Comparison of ENCODE assay signal across 8 mouse cellular contexts in the genomic region with DNA sequence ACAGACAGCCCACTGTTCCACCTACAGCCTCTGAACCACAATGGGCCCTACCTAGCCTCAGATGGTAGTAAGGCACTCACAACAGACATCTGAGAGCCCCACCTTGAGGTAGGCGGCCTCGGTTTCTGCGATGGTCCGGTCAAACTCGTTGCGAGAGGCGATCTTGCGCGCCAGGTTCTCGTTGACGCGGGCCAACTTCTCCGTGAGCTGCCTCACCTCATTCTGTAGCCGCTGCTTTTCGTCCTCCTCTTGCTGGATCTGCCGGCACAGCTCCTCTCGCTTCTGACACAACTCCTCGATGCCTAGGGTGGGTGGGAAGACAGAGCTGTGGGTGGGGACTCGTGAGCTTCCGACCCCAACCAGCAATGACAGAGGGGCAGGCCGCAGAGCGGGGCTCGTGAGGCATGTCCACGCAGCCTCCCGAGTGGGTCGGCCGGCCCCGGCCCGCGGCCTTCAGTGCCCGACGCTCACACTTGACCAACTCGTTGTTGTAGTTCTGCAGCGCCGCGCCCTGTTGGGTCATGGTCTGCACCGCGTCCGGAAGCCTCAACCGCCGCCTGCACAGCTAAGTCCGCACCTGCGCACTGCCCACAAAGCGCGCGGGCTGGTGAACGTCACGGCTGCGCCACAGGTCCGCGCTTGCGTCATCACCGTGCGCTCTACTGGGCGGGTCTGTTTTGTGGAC. TPM values are rescaled to one million over a fixed set of nuclear protein-coding genes. Genes with fewer than 3 reads are reported as not detected.
A peak's percentile ranks its signal among the peaks of the same experiment; 100 is the strongest.
DNase-seq lines count a peak whose midpoint lies in the region; ATAC-seq and TF ChIP-seq lines count a peak whose summit lies in the region.

A gene (minus strand): TSS at position 612 of the 685 bp plus-strand sequence.
A gene (plus strand): TSS at position 652 of the 685 bp plus-strand sequence.

- TF ChIP-seq CTCF in lung, adult 2 months (IDR thresholded peaks at IDR 0.05; ENCODE audit: insufficient read depth, low read length) = no peak

- peak within 1 kb of the TSS; percentile 93 for H3K4me2 ChIP-seq in forebrain, embryonic 15.5 days (replicated peaks)

- in situ Hi-C loops in ES-E14 (cut with MboI; ENCODE audit: low sequenced_read_pairs in 2 of 2, unreplicated experiment in 2 of 2) = no loop called here

- H3K36me3 ChIP-seq in ES-E14 (ENCODE audit: control insufficient read depth, insufficient read depth, low read length, poor library complexity, severe bottlenecking) = peaks cover 32% of the 10 kb centered on the region
- peaks cover 54% of the 10 kb centered on the region for H3K36me3 ChIP-seq in forebrain, embryonic 15.5 days

- WGBS in forebrain, embryonic 15.5 days = under 1% methylated on average over 55 of the region's 55 CpGs
- under 1% methylated on average over 55 of the region's 55 CpGs for WGBS in lung, adult 2 months

- peak; percentile 94 for ATAC-seq in forebrain, embryonic 15.5 days (replicated peaks)
- ATAC-seq in neutrophil, adult 5-6 weeks (ENCODE audit: extremely low read depth, insufficient number of reproducible peaks, low FRiP score, poor library complexity, severe bottlenecking) = peak; percentile 91

- peak within 1 kb of the TSS; percentile 75 to 89 for H3K4me3 ChIP-seq in ES-E14 (ENCODE audit: insufficient read depth in 1 of 2, low read depth in 1 of 2, low read length in 2 of 2, poor library complexity in 1 of 2, severe bottlenecking in 1 of 2)
- peak within 1 kb of the TSS; percentile 74 for H3K4me3 ChIP-seq in forebrain, embryonic 15.5 days
- H3K4me3 ChIP-seq in lung, adult 2 months (replicated peaks; ENCODE audit: extremely low read depth, low read depth, low read length) = peak within 1 kb of the TSS; percentile 72

- H3K9ac ChIP-seq in ES-E14 (ENCODE audit: insufficient read depth, low read depth, low read length, poor library complexity, severe bottlenecking) = peak within 1 kb of the TSS; percentile 91
- H3K9ac ChIP-seq in forebrain, embryonic 15.5 days (replicated peaks) = peak within 1 kb of the TSS; percentile 68

- H3K27me3 ChIP-seq in forebrain, embryonic 15.5 days = no peaks in the 10 kb centered on the region

- DNase-seq in ES-E14 (ENCODE audit: low read depth, low spot score) = peak; percentile 96
- peak; percentile 96 for DNase-seq in cerebellum, adult 11-12 months
- peak; percentile 93 for DNase-seq in heart, postnatal 25 days (ENCODE audit: low spot score)
- DNase-seq in layer of hippocampus, adult 18-20 months (ENCODE audit: low spot score in 2 of 2) = peak; percentile 97 to 99
- DNase-seq in lung, adult 2 months = peak; percentile 98
- peak; percentile 90 to 93 for DNase-seq in thymus, adult 18-20 months

- intact Hi-C loops in heart, postnatal 25 days (cut with DNase I) = loop anchor here (5.0 kb wide), 1 partner anchor 60 kb away; a partner anchor contains a TSS

- peaks cover 0 to 5% of the 10 kb centered on the region in 2 experiments; a peak in 2 of 4 replicates for H3K4me1 ChIP-seq in ES-E14 (ENCODE audit: control insufficient read depth in 2 of 2, insufficient read depth in 2 of 2, low read length in 2 of 2, poor library complexity in 1 of 2)
- peaks cover 43% of the 10 kb centered on the region for H3K4me1 ChIP-seq in forebrain, embryonic 15.5 days
- peaks cover 12% of the 10 kb centered on the region for H3K4me1 ChIP-seq in lung, adult 2 months (ENCODE audit: control insufficient read depth, insufficient read depth, low read length)

- H3K9me3 ChIP-seq in ES-E14 (ENCODE audit: control insufficient read depth, insufficient read depth, low read depth, low read length) = no peaks in the 10 kb centered on the region
- no peaks in the 10 kb centered on the region for H3K9me3 ChIP-seq in forebrain, embryonic 15.5 days

- 0 out of 2 replicates have a peak within 1 kb of the TSS, but pooled peaks have one; percentile 17 for H3K27ac ChIP-seq in ES-E14 (ENCODE audit: insufficient read depth, low read depth, low read length, poor library complexity, severe bottlenecking)
- peak within 1 kb of the TSS; percentile 66 for H3K27ac ChIP-seq in forebrain, embryonic 15.5 days (replicated peaks)

- peak; percentile 89; the same call in 1 of the 2 replicates for TF ChIP-seq POLR2A in lung, adult 2 months (IDR thresholded peaks at IDR 0.05; ENCODE audit: borderline replicate concordance, extremely low read depth, low read depth, low read length)

TF ChIP-seq in ES-E14, 5 proteins besides CTCF, POLR2A, EP300 and RAD21:
- peak; percentile 78; the same call in 1 of the 2 replicates for TF ChIP-seq HCFC1 (IDR thresholded peaks at IDR 0.05; ENCODE audit: borderline replicate concordance, insufficient read depth, low read length)
- TF ChIP-seq ZNF384 (IDR thresholded peaks at IDR 0.05; ENCODE audit: low read depth, low read length) = no peak
- TF ChIP-seq CHD2 (IDR thresholded peaks at IDR 0.05; ENCODE audit: low read depth, low read length) = no peak

RNA-seq across cellular contexts. Expression of the first gene that starts in this region (rescaled TPM):
- total RNA-seq in ES-E14 (2012; rRNA removed) = 52.4 and 70.6 TPM in 2 replicates
- polyA plus RNA-seq in forebrain, embryonic 15.5 days (2015; fragmentation: Nextera tagmentation; extraction: Ambion mirVana) = 209 and 225 TPM in 2 replicates
- total RNA-seq in heart, postnatal 25 days (2021) = 10 to 100 TPM; 36.7 to 40.5 TPM
- 10 to 100 TPM; 62.5 to 66.2 TPM for total RNA-seq in layer of hippocampus, adult 18-20 months (2021)
- 41.6 and 49.5 TPM in 2 replicates for polyA plus RNA-seq in lung, adult 2 months (2012; rRNA removed)
- total RNA-seq in neutrophil, adult 5-6 weeks (2017) = 31.0 and 33.0 TPM in 2 replicates

RNA-seq across cellular contexts. Expression of the second gene that starts in this region (rescaled TPM):
- 25.2 and 30.8 TPM in 2 replicates for total RNA-seq in ES-E14 (2012; rRNA removed)
- 148 and 150 TPM in 2 replicates for polyA plus RNA-seq in forebrain, embryonic 15.5 days (2015; fragmentation: Nextera tagmentation; extraction: Ambion mirVana)
- 10 to 100 TPM; 38.4 to 40.7 TPM for total RNA-seq in heart, postnatal 25 days (2021)
- 10 to 100 TPM; 79.8 to 84.4 TPM for total RNA-seq in layer of hippocampus, adult 18-20 months (2021)
- 82.1 and 133 TPM in 2 replicates for polyA plus RNA-seq in lung, adult 2 months (2012; rRNA removed)
- total RNA-seq in neutrophil, adult 5-6 weeks (2017) = 49.5 and 82.2 TPM in 2 replicates

Comparison
In these comparisons a context has a peak if more than half of its experiments do, and no peak if none do; other contexts are left out.
1. Peak in every context shown above with its lines: DNase-seq, ATAC-seq, H3K4me3 ChIP-seq and H3K27ac ChIP-seq.